Mouse (Mus musculus): ENCODE results near the gene Vmn2r11. TPM values are rescaled to one million over a fixed set of nuclear protein-coding genes. Genes with fewer than 3 reads are reported as not detected.
"Not testable (repeated sequence)": the region's sequence is repeated elsewhere in the genome, so short reads cannot be mapped to it uniquely, and the experiment has no call there.

Gene Vmn2r11
- not detected for total RNA-seq (2021)
- long read RNA-seq, experiment 1 = 0 reads
- long read RNA-seq, experiment 2 = 0 reads

DNA sequence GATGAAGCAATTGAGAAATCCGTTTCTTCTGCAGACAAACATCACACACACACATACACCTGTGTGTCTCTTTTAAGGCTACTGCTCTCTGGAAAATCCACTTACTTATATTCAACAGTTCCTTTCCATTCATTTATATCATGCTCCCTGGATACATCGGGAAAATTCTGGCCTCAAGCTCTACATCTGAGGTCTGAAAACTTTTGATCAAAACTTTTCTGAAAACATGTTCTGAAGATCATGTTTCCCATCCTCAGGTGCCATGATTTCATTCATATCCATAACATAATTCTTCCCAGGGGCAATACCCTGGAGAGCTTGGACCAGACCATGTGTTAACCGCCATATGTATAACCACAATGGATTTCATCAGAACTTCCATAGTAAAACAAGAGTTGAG, at the start of gene Vmn2r11:
TSS of gene Vmn2r11 (minus strand) at position 101 of the 400 bp plus-strand sequence.
- DNase-seq (ENCODE audit: low spot score in 2 of 2) = not testable (repeated sequence)

DNA sequence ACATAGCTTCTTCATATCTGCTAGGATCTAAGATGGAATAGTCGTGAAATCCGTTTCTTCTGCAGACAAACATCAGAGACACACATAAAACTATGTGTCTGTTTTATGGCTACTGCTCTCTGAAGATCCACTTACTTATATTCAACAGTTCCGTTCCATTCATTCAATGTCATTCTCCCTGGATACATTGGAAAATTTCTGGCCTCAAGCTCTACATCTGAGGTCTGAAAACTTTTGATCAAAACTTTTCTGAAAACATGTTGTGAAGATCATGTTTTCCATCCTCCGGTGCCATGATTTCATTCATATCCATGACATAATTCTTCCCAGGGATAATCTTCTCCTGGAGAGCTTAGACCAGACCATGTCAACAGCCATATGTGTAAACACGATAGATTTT, 38.5 kb upstream of the Vmn2r11 start, which contains the start of gene Vmn2r12:
TSS of gene Vmn2r12 (minus strand) at position 101 of the 400 bp plus-strand sequence.
- DNase-seq (ENCODE audit: low spot score in 2 of 2) = not testable (repeated sequence)

DNA sequence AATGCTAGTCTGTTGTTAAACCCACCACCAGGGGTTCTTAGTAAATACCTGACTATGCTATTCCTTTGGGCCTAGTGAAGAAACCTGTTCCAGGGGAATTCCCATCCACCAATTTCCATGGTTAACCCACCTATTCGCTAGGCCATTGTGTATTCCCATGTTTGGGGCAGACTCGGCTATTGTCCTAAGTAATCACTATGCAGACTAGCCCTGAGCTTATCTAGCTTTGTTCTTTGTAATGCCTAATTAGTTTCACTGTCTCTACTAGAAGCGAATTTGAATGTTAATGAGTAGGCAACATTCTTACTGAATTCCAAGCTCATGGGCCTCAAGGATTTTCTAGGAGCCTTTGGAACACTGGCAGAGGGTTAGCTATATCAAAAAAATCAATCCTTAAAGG, 37.1 kb upstream of the Vmn2r11 start:
- DNase-seq (ENCODE audit: low spot score in 2 of 2) = not testable (repeated sequence)

DNA sequence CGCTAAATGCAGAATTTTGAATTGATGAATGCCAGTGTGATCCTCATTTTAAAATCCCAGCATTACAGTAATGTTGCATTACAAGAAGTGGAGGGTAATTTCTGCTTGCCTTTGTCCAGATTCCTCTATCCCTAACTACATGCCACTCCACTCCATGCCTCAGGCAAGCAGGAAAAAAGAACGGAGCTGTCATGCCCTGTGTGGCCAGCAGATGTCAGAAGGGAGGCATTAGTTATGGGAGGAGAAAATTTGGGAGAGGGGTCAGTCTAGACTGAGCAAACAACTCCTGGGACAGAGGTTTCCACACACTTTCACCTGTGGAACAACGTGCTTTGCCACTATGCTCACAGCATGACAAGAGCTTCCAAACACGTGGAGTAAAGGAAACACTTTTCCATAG, 12.6 kb upstream of the Vmn2r11 start:
- DNase-seq (ENCODE audit: low spot score in 2 of 2) = peak in 1 of 2 experiments; percentile 2

DNA sequence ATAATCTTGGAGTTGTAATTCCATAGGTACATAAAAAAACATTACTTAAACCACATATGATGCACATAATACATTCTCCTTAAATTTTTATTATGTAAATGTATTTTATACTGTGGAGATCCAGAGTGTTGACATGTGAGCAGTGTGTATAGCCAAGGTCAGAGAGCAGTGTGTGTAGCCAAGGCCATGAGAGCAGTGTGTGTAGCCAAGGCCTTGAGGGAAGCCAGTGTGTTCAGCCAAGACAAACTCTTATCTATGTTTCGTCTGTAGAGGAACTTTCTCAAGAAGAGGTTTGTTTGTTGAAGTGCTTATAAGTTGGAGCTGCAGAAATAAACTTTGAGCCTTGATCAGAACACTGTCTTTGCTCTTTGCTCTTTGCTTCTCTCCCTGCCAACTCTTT, 4.1 kb downstream of the Vmn2r11 start:
- DNase-seq (ENCODE audit: low spot score in 2 of 2) = no peak

DNA sequence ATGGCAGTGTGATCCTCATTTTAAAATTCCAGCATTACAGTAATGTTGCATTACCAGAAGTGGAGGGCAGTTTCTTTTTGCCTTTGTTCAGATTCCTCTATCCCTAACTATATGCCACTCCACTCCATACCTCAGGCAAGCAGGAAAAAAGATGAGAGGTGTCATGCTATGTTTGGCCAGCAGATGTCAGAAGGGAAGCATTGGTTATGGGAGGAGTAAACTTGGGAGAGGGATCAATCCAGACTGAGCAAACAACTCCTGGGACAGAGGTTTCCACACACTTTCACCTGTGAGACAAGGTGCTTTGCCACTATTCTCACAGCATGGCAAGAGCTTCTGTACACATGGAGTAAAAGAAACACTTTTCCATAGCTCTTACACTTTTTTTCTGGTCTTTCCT, 26.8 kb downstream of the Vmn2r11 start:
- peak; percentile 8 to 22 for DNase-seq (ENCODE audit: low spot score in 2 of 2)

DNA sequence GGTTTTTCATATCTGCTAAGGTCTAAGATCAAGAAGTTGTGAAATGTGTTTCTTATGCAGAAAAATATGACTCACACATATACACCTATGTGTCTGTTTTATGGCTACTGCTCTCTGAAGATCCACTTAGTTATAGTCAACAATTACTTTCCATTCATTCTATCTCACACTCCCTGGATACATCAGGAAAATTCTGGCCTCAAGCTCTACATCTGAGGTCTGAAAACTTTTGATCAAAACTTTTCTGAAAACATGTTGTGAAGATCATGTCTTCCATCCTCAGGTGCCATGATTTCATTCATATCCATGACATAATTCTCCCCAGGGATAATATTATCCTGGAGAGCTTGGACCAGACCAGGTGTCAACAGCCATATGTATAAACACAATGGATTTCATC, 52.9 kb downstream of the Vmn2r11 start, which contains the start of gene Vmn2r10:
TSS of gene Vmn2r10 (minus strand) at position 101 of the 400 bp plus-strand sequence.
- not testable (repeated sequence) for DNase-seq (ENCODE audit: low spot score in 2 of 2)

Other genes with a start within 250 kb of the Vmn2r11 start
- gene Vmn2r9, start 207.0 kb downstream of the Vmn2r11 start, total RNA-seq (2021) = not detected
- gene Vmn2r10, start 53.0 kb downstream of the Vmn2r11 start, total RNA-seq (2021) = not detected
- gene Vmn2r12, start 38.4 kb upstream of the Vmn2r11 start, total RNA-seq (2021) = not detected
- not detected for gene Vmn2r13, start 132.6 kb upstream of the Vmn2r11 start, total RNA-seq (2021)
- not detected for gene Vmn2r14, start 165.1 kb upstream of the Vmn2r11 start, total RNA-seq (2021)
- not detected for gene Vmn2r15, start 238.1 kb upstream of the Vmn2r11 start, total RNA-seq (2021)

Measured in adrenal gland, adult 18-20 months (tissue).